Mouse (Mus musculus) midbrain, postnatal 0 days (tissue): Measurements from ENCODE around the gene Vmn2r111. TPM values are rescaled to one million over a fixed set of nuclear protein-coding genes. Genes with fewer than 3 reads are reported as not detected.
"Not testable (repeated sequence)": the region's sequence is repeated elsewhere in the genome, so short reads cannot be mapped to it uniquely, and the experiment has no call there.

Experiments
- ATAC-seq: fragments of 200-750 bp; cut with Nextera tagmentation; 2 replicates; pipeline ENCODE4 v1.8.0; 2017; ENCODE audit warnings: moderate number of reproducible peaks, mild to moderate bottlenecking, moderate TSS enrichment, moderate library complexity; ENCODE audit not compliant: low FRiP score
- DNase-seq: peaks from one replicate; pipeline ENCODE4 v3.0.0-alpha.2; 2015; ENCODE audit warnings: low spot score
- H3K27ac ChIP-seq: fragments of 300-500 bp; sonication (generic); 2 replicates; pipeline ENCODE4 v1.5.1; 2014; ENCODE audit warnings: low read depth, mild to moderate bottlenecking, low read length, mixed read lengths
- H3K27me3 ChIP-seq: fragments of 300-500 bp; sonication (generic); 2 replicates; pipeline ENCODE4 v1.6.1; 2014; ENCODE audit warnings: low read length, control low read depth, mixed read lengths; ENCODE audit not compliant: insufficient read depth
- H3K36me3 ChIP-seq: fragments of 300-500 bp; sonication (generic); 2 replicates; pipeline ENCODE4 v1.6.1; 2014; ENCODE audit warnings: low read length, control low read depth, mixed read lengths; ENCODE audit not compliant: insufficient read depth
- H3K4me1 ChIP-seq: fragments of 300-500 bp; sonication (generic); 2 replicates; pipeline ENCODE4 v1.6.1; 2014; ENCODE audit warnings: mild to moderate bottlenecking, control low read depth, antibody characterized with exemption, low read length, mixed read lengths; ENCODE audit not compliant: insufficient read depth
- H3K4me2 ChIP-seq: fragments of 300-500 bp; sonication (generic); 2 replicates; pipeline ENCODE4 v1.6.1; 2014; ENCODE audit warnings: low read depth, mild to moderate bottlenecking, low read length, mixed read lengths; ENCODE audit not compliant: poor library complexity, severe bottlenecking
- H3K4me3 ChIP-seq: fragments of 300-500 bp; sonication (generic); 2 replicates; pipeline ENCODE4 v1.5.1; 2014; ENCODE audit warnings: low read depth, mild to moderate bottlenecking, low read length, moderate library complexity
- H3K9ac ChIP-seq: fragments of 300-500 bp; sonication (generic); replicated peaks from 2 replicates; pipeline ENCODE4 v1.6.1; 2014; ENCODE audit warnings: mild to moderate bottlenecking, low read length, moderate library complexity, mixed read lengths; ENCODE audit not compliant: poor library complexity, severe bottlenecking
- H3K9me3 ChIP-seq: fragments of 300-500 bp; sonication (generic); 2 replicates; pipeline ENCODE4 v1.6.1; 2016; ENCODE audit warnings: low read length, control low read depth
- CTCF ChIP-seq: IDR thresholded peaks from 2 replicates; pipeline ENCODE4 v1.5.1; 2016; ENCODE audit warnings: antibody characterized with exemption, mild to moderate bottlenecking
- WGBS: fragments of 180-500 bp; shearing (Covaris S2); extraction: QIAGEN DNeasy Blood & Tissue Kit; methylation state at CpG from one replicate; pipeline ENCODE4 v1.1.7; 2014; 5-methylcytosine and 5-hydroxymethylcytosine counted together
- polyA plus RNA-seq: library from polyadenylated mRNA; unstranded; fragments of >200 nt; fragmentation: Nextera tagmentation; extraction: Ambion mirVana; gene quantifications from 2 replicates; pipeline ENCODE4 v1.2.1, GENCODE M21; 2015
- total RNA-seq: library from RNA; depleted of rRNA; stranded (reverse); fragments of >200 nt; gene quantifications from 2 replicates; pipeline ENCODE4 v1.2.3, GENCODE M21; 2014; rRNA removed

The Vmn2r111 gene
- total RNA-seq (not detected in 2 replicates), polyA plus RNA-seq (not detected in 2 replicates)

GRCm38 (mm10) chr17:22573382-22573781, at the start of gene Vmn2r111:
Gene Vmn2r111 (minus strand): TSS chr17:22573482.
- not testable (repeated sequence) for H3K9ac ChIP-seq, H3K4me3 ChIP-seq, H3K27ac ChIP-seq, H3K9me3 ChIP-seq, H3K27me3 ChIP-seq, H3K4me2 ChIP-seq, H3K4me1 ChIP-seq, H3K36me3 ChIP-seq, DNase-seq, ATAC-seq
- 37% methylated on average over 1 of the region's 1 CpGs for WGBS

DNA sequence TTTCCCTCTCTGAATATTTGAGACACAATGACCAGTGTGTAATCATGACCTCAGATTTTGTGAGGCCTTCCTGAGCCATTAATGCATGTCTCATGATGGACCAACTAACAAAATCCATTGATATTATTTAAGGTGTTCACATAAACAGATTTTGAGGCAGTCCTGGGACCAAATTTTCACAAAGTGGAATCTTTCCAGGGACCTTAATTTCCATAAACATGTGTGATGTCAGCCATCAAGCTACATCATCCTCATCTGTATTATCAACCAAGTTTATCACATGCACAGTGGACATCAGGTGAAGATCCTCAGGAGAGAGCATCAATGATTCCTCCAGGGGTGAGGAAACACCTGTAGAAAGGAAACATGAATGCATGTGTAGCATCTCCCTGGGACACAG, 27.4 kb upstream of the Vmn2r111 start, which contains the start of gene Vmn2r112:
TSS of gene Vmn2r112 (plus strand) at position 301 of the 400 bp plus-strand sequence.
- not testable (repeated sequence) for H3K27ac ChIP-seq, H3K4me2 ChIP-seq, H3K4me3 ChIP-seq, H3K4me1 ChIP-seq, H3K9ac ChIP-seq, H3K27me3 ChIP-seq, H3K9me3 ChIP-seq, ATAC-seq, H3K36me3 ChIP-seq, DNase-seq

GRCm38 (mm10) chr17:22520467-22520866, 52.8 kb downstream of the Vmn2r111 start:
- H3K27ac ChIP-seq, H3K36me3 ChIP-seq, ATAC-seq, H3K4me3 ChIP-seq, H3K4me2 ChIP-seq, H3K4me1 ChIP-seq, H3K27me3 ChIP-seq, H3K9ac ChIP-seq, DNase-seq: not testable (repeated sequence)
- 88% methylated on average over 7 of the region's 7 CpGs for WGBS
- H3K9me3 ChIP-seq, result peaks cover 13% of the 10 kb centered on the region; the same call in 1 of the 2 replicates

DNA sequence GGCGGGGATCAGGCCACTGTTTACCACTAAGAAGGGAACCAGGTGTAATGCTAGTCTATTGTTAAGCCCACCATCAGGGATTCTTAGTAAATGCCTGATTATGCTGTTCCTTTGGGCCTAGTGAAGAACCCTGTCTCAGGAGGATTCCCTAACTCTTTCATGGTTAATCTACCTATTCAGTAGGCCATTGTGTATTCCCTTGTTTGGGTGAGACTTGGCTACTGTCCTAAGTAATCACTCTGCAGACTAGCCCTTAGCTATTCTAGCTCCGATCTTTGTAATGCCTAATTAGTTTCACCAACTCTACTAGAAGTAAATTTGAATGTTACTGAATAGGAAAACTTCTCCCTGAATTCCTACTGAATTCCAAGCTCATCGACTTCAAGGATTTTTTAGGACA, 53.2 kb downstream of the Vmn2r111 start:
- not testable (repeated sequence) for H3K4me2 ChIP-seq, ATAC-seq, H3K4me1 ChIP-seq, H3K27me3 ChIP-seq, H3K36me3 ChIP-seq, H3K9ac ChIP-seq, DNase-seq, H3K4me3 ChIP-seq, H3K27ac ChIP-seq
- H3K9me3 ChIP-seq, result peaks cover 13% of the 10 kb centered on the region; the same call in 1 of the 2 replicates
- WGBS, result 67% methylated on average over 3 of the region's 3 CpGs

DNA sequence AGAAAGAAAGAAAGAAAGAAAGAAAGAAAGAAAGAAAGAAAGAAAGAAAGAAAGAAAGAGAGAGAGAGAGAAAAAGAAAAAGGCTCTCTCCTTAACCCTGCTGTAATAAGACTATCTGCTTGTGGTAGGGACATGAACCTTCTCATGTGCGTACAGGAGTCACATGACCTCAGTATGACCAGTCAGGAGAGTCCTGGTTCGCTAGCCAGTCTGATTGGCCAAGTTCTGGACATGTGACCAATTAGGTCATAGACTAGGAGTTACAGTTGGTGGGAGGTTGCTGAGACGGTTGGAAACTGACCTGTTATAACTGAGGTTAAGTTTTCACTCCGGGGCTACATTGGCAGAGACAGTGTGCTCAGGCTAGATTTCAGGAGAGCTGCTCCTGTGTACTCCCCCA, 76.2 kb downstream of the Vmn2r111 start:
- ATAC-seq (no peak), DNase-seq (no peak)
- Histone ChIP-seq H3K27me3 (no peaks in the 10 kb centered on the region), H3K4me2 (no peak overlapping the region), H3K4me3 (no peak overlapping the region), H3K4me1 (no peaks in the 10 kb centered on the region), H3K36me3 (no peaks in the 10 kb centered on the region), H3K27ac (no peak overlapping the region), H3K9ac (no peak overlapping the region), H3K9me3 (0 out of 2 replicates have a peak, but pooled peaks cover 3% of the 10 kb centered on the region)
- TF ChIP-seq CTCF, result no peak
- 76% methylated on average over 4 of the region's 4 CpGs for WGBS

Other genes starting within 250 kb of the Vmn2r111 start
- gene Zfp944, start 212.1 kb downstream of the Vmn2r111 start, total RNA-seq, result 5.9 and 7.9 TPM in 2 replicates
- gene Zfp944, start 212.1 kb downstream of the Vmn2r111 start, polyA plus RNA-seq, result 7.6 and 8.0 TPM in 2 replicates
- gene Zfp758, start 212.0 kb downstream of the Vmn2r111 start, total RNA-seq, result 7.2 and 10.2 TPM in 2 replicates
- 5.8 and 7.7 TPM in 2 replicates for gene Zfp758, start 212.0 kb downstream of the Vmn2r111 start, polyA plus RNA-seq
- gene Zfp946, start 149.3 kb downstream of the Vmn2r111 start, total RNA-seq, result 12.9 and 16.8 TPM in 2 replicates
- 23.6 and 25.8 TPM in 2 replicates for gene Zfp946, start 149.3 kb downstream of the Vmn2r111 start, polyA plus RNA-seq
- gene Vmn2r112, start 27.5 kb upstream of the Vmn2r111 start, total RNA-seq, result not detected in 2 replicates
- gene Vmn2r112, start 27.5 kb upstream of the Vmn2r111 start, polyA plus RNA-seq, result not detected in 2 replicates